Mouse (Mus musculus): Measurements from ENCODE around the gene Tyms. TPM values are rescaled to one million over a fixed set of nuclear protein-coding genes. Genes with fewer than 3 reads are reported as not detected.
"Not testable (repeated sequence)": the region's sequence is repeated elsewhere in the genome, so short reads cannot be mapped to it uniquely, and the experiment has no call there.

The Tyms gene
- polyA plus RNA-seq, 1 experiment from 2014 or later: 303 TPM

GRCm38 (mm10) chr5:30035862-30036261 is 37.6 kb downstream of the Tyms start:
- not testable (repeated sequence) for H3K4me3 ChIP-seq (ENCODE audit: low read depth, low read length); H3K4me2 ChIP-seq (ENCODE audit: low read depth, low read length, severe bottlenecking); H3K4me1 ChIP-seq (replicated peaks; ENCODE audit: control insufficient read depth, insufficient read depth, low read length); H3K9me3 ChIP-seq (ENCODE audit: control insufficient read depth, low read length); H3K27ac ChIP-seq (ENCODE audit: low read depth, low read length); H3K36me3 ChIP-seq (ENCODE audit: control insufficient read depth, insufficient read depth, low read length); H3K27me3 ChIP-seq (ENCODE audit: control insufficient read depth, insufficient read depth, low read length); H3K9ac ChIP-seq (ENCODE audit: low read length); ATAC-seq (replicated peaks; ENCODE audit: low FRiP score); DNase-seq (ENCODE audit: low spot score)
- 86% methylated on average over 4 of the region's 4 CpGs for WGBS

GRCm38 (mm10) chr5:30014580-30014979 is 58.8 kb downstream of the Tyms start:
- H3K9ac ChIP-seq (ENCODE audit: low read length): no peak overlapping the region
- H3K36me3 ChIP-seq (ENCODE audit: control insufficient read depth, insufficient read depth, low read length): no peaks in the 10 kb centered on the region
- H3K27ac ChIP-seq (ENCODE audit: low read depth, low read length): no peak overlapping the region
- ATAC-seq (replicated peaks; ENCODE audit: low FRiP score) (no peak), DNase-seq (ENCODE audit: low spot score) (no peak)
- no peak overlapping the region for H3K4me3 ChIP-seq (ENCODE audit: low read depth, low read length)
- no peaks in the 10 kb centered on the region for H3K27me3 ChIP-seq (ENCODE audit: control insufficient read depth, insufficient read depth, low read length)
- H3K9me3 ChIP-seq (ENCODE audit: control insufficient read depth, low read length): no peaks in the 10 kb centered on the region
- 63% methylated on average over 2 of the region's 2 CpGs for WGBS
- H3K4me2 ChIP-seq (ENCODE audit: low read depth, low read length, severe bottlenecking): no peak overlapping the region
- H3K4me1 ChIP-seq (replicated peaks; ENCODE audit: control insufficient read depth, insufficient read depth, low read length): no peaks in the 10 kb centered on the region

GRCm38 (mm10) chr5:30012726-30013503 is 60.5 kb downstream of the Tyms start, which contains the start of gene Il6:
Gene Il6 (plus strand): TSS chr5:30013114.
- Histone ChIP-seq H3K4me2 (ENCODE audit: low read depth, low read length, severe bottlenecking) (no peak within 1 kb of the TSS), H3K27ac (ENCODE audit: low read depth, low read length) (no peak within 1 kb of the TSS), H3K9ac (ENCODE audit: low read length) (no peak within 1 kb of the TSS), H3K27me3 (ENCODE audit: control insufficient read depth, insufficient read depth, low read length) (no peaks in the 10 kb centered on the region), H3K4me3 (ENCODE audit: low read depth, low read length) (no peak within 1 kb of the TSS), H3K36me3 (ENCODE audit: control insufficient read depth, insufficient read depth, low read length) (no peaks in the 10 kb centered on the region), H3K9me3 (ENCODE audit: control insufficient read depth, low read length) (no peaks in the 10 kb centered on the region), H3K4me1 (replicated peaks; ENCODE audit: control insufficient read depth, insufficient read depth, low read length) (no peaks in the 10 kb centered on the region)
- no peak for ATAC-seq (replicated peaks; ENCODE audit: low FRiP score)
- 72% methylated on average over 16 of the region's 16 CpGs for WGBS
- peak; percentile 50 for DNase-seq (ENCODE audit: low spot score)

Other genes with a start within 250 kb of the Tyms start
- not detected in 2 replicates for gene Il6, start 60.5 kb downstream of the Tyms start, polyA plus RNA-seq (2014; fragmentation: Nextera tagmentation; extraction: Ambion mirVana)
- 17.2 and 19.8 TPM in 2 replicates for gene Garem2, start 31.5 kb upstream of the Tyms start, polyA plus RNA-seq (2014; fragmentation: Nextera tagmentation; extraction: Ambion mirVana)
- gene 3110082J24Rik, start 32.5 kb upstream of the Tyms start, polyA plus RNA-seq (2014; fragmentation: Nextera tagmentation; extraction: Ambion mirVana): 3.6 and 4.7 TPM in 2 replicates
- gene Hadha, start 81.5 kb upstream of the Tyms start, polyA plus RNA-seq (2014; fragmentation: Nextera tagmentation; extraction: Ambion mirVana): 93.1 and 97.4 TPM in 2 replicates
- gene Hadhb, start 81.6 kb upstream of the Tyms start, polyA plus RNA-seq (2014; fragmentation: Nextera tagmentation; extraction: Ambion mirVana): 105 and 108 TPM in 2 replicates
- not detected in 2 replicates for gene Adgrf3, start 132.1 kb upstream of the Tyms start, polyA plus RNA-seq (2014; fragmentation: Nextera tagmentation; extraction: Ambion mirVana)
- gene Selenoi, start 159.0 kb upstream of the Tyms start, polyA plus RNA-seq (2014; fragmentation: Nextera tagmentation; extraction: Ambion mirVana): 22.7 and 24.1 TPM in 2 replicates
- 0.99 and 1.1 TPM in 2 replicates for gene Drc1, start 207.8 kb upstream of the Tyms start, polyA plus RNA-seq (2014; fragmentation: Nextera tagmentation; extraction: Ambion mirVana)

All from forebrain, embryonic 11.5 days (tissue).